Mouse (Mus musculus) layer of hippocampus, postnatal 25 days (tissue): ENCODE measurements around the gene Kdm6b. TPM values are rescaled to one million over a fixed set of nuclear protein-coding genes. Genes with fewer than 3 reads are reported as not detected.

Source experiments
- DNase-seq, 2 experiments: peaks; one replicate each; pipeline ENCODE4 v3.0.0; 2022; ENCODE audit warnings: mixed read lengths in 2 of 2, low spot score in 1 of 2; ENCODE audit errors: extremely low spot score in 1 of 2
- total RNA-seq, 2 experiments: library from RNA; stranded (reverse); gene quantifications; 2 replicates each; pipeline ENCODE4 v1.2.3; 2021

Kdm6b gene
- total RNA-seq, 2 experiments from 2014 or later = 28.5 to 41.2 TPM

GRCm38 (mm10) chr11:69407724-69408004 lies 5.8 kb downstream of the Kdm6b start:
- DNase-seq = no peak

GRCm38 (mm10) chr11:69406867-69407723 lies 6.4 kb downstream of the Kdm6b start:
- no peak for DNase-seq

GRCm38 (mm10) chr11:69406282-69406681 lies 7.2 kb downstream of the Kdm6b start:
- no peak for DNase-seq

- no peak for DNase-seq
Observed at GRCm38 (mm10) chr11:69405397-69406200, 7.9 kb downstream of the Kdm6b start.

- DNase-seq = no peak
Observed at GRCm38 (mm10) chr11:69404595-69405396, 8.7 kb downstream of the Kdm6b start.

GRCm38 (mm10) chr11:69403691-69404594 lies 9.5 kb downstream of the Kdm6b start:
- peak in 1 of 2 experiments; percentile 8 for DNase-seq

- DNase-seq = peak in 1 of 2 experiments; percentile 7
Observed at GRCm38 (mm10) chr11:69401987-69402386, 11.5 kb downstream of the Kdm6b start.

GRCm38 (mm10) chr11:69401210-69401637 lies 12.3 kb downstream of the Kdm6b start:
- DNase-seq = peak; percentile 68 to 77

- DNase-seq = peak in 1 of 2 experiments; percentile 14
Observed at GRCm38 (mm10) chr11:69400083-69400850, 13.2 kb downstream of the Kdm6b start.

- peak in 1 of 2 experiments; percentile 21 for DNase-seq
Observed at GRCm38 (mm10) chr11:69399201-69400082, 14.0 kb downstream of the Kdm6b start.

- no peak for DNase-seq
Observed at GRCm38 (mm10) chr11:69398486-69399200, 14.8 kb downstream of the Kdm6b start.

- DNase-seq = no peak
Observed at GRCm38 (mm10) chr11:69398059-69398458, 15.4 kb downstream of the Kdm6b start, which contains the start of gene Tmem88. Gene Tmem88 (minus strand): TSS chr11:69398234.

- DNase-seq = peak; percentile 30 to 35
Observed at GRCm38 (mm10) chr11:69397581-69398057, 15.9 kb downstream of the Kdm6b start.

- DNase-seq = no peak
Observed at GRCm38 (mm10) chr11:69396772-69397171, 16.7 kb downstream of the Kdm6b start.

GRCm38 (mm10) chr11:69395634-69396373 lies 17.7 kb downstream of the Kdm6b start:
- DNase-seq = peak; percentile 77 to 97

- DNase-seq = peak; percentile 73 to 74
Observed at GRCm38 (mm10) chr11:69395235-69395633, 18.2 kb downstream of the Kdm6b start, which contains the start of the genes Naa38 and Cyb5d1. Gene Naa38 (plus strand): TSS chr11:69395487. Gene Cyb5d1 (minus strand): TSS chr11:69395631.
